Mouse (Mus musculus) ES-Bruce4 (cell line): ENCODE measurements around the gene Mlf2.

Experiments used
- CTCF ChIP-seq: IDR thresholded peaks from one replicate; pipeline ENCODE4 v1.8.1; 2011; ENCODE audit warnings: low read depth, low read length
- EP300 ChIP-seq: IDR thresholded peaks from 2 replicates; pipeline ENCODE4 v1.6.1; 2011; ENCODE audit warnings: low read depth, low read length; ENCODE audit not compliant: insufficient read depth

DNA sequence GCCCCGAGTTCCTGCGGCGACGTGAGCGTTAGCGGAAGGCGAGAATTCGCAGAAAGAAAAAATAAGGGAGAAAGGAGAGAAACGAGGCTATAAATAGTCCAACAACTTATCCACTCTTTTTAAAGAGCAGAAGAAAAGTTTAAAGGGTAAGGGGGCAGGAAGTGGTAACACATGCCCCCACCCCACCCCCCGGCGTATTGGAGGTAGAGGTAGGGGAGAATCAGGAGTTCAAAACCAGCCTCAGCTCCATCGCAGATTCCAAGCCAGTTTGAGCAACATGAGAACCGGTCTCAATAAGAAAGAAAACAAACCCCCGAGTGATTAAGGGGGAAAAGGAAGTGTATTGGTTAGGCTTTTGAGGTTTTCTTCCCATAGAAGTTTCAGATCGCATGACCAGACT lies 34.6 kb downstream of the Mlf2 start:
- TF ChIP-seq EP300 (no peak), CTCF (no peak)
